Mouse (Mus musculus): ENCODE measurements around the gene Olfr154.
"Not testable (repeated sequence)": the region's sequence is repeated elsewhere in the genome, so short reads cannot be mapped to it uniquely, and the experiment has no call there.

Gene Olfr154

GRCm38 (mm10) chr2:85664355-85664754 is at the start of gene Olfr154:
Gene Olfr154, minus strand, starts transcription at chr2:85664455.
- not testable (repeated sequence) for DNase-seq (ENCODE audit: low spot score)

- DNase-seq (ENCODE audit: low spot score) = no peak
Observed at GRCm38 (mm10) chr2:85711159-85711558, 46.9 kb upstream of the Olfr154 start.

GRCm38 (mm10) chr2:85710680-85711079 is 46.4 kb upstream of the Olfr154 start:
- not testable (repeated sequence) for DNase-seq (ENCODE audit: low spot score)

- DNase-seq (ENCODE audit: low spot score) = no peak
Observed at GRCm38 (mm10) chr2:85689131-85689530, 24.9 kb upstream of the Olfr154 start, which contains the start of gene Olfr1008. Gene Olfr1008, plus strand, starts transcription at chr2:85689431.

- no peak for DNase-seq (ENCODE audit: low spot score)
Observed at GRCm38 (mm10) chr2:85678667-85679066, 14.4 kb upstream of the Olfr154 start, which contains the start of gene Olfr1006. Gene Olfr1006, minus strand, starts transcription at chr2:85678767.

- DNase-seq (ENCODE audit: low spot score) = no peak
Observed at GRCm38 (mm10) chr2:85650604-85651003, 13.7 kb downstream of the Olfr154 start, which contains the start of gene Olfr1002. Gene Olfr1002, minus strand, starts transcription at chr2:85650704.

Measured in lung, postnatal 25 days (tissue).